Mouse (Mus musculus): ENCODE measurements at regions not wholly inside any gene's neighbourhood (a gene's known extent, or its start where the extent isn't known, plus 50 kb on each side); places are given as distances from the start of the nearest gene placed in this dataset.

GRCm38 (mm10) chr4:38498271-38498670, 951.8 kb upstream of the 1700009N14Rik start:
- Histone ChIP-seq H3K4me3 (ENCODE audit: low read length) (no peak overlapping the region), H3K9ac (replicated peaks; ENCODE audit: low read length) (no peak overlapping the region), H3K9me3 (ENCODE audit: low read length) (no peaks in the 10 kb centered on the region), H3K4me1 (ENCODE audit: insufficient read depth, low read length) (no peaks in the 10 kb centered on the region), H3K36me3 (ENCODE audit: insufficient read depth, low read length) (no peaks in the 10 kb centered on the region), H3K4me2 (ENCODE audit: low read depth, low read length) (no peak overlapping the region), H3K27ac (no peak overlapping the region), H3K27me3 (ENCODE audit: insufficient read depth, low read length) (no peaks in the 10 kb centered on the region)
- DNase-seq (ENCODE audit: low spot score) (no peak), ATAC-seq (no peak)
- no peak for TF ChIP-seq CTCF (IDR thresholded peaks at IDR 0.05; ENCODE audit: low read depth)
- 88% methylated on average over 2 of the region's 2 CpGs for WGBS

- Histone ChIP-seq H3K36me3 (ENCODE audit: insufficient read depth, low read length) (no peaks in the 10 kb centered on the region), H3K4me2 (ENCODE audit: low read depth, low read length) (no peak overlapping the region), H3K27me3 (ENCODE audit: insufficient read depth, low read length) (no peaks in the 10 kb centered on the region), H3K4me3 (ENCODE audit: low read length) (no peak overlapping the region), H3K9me3 (ENCODE audit: low read length) (no peaks in the 10 kb centered on the region), H3K9ac (replicated peaks; ENCODE audit: low read length) (no peak overlapping the region), H3K27ac (no peak overlapping the region), H3K4me1 (ENCODE audit: insufficient read depth, low read length) (no peaks in the 10 kb centered on the region)
- TF ChIP-seq CTCF (IDR thresholded peaks at IDR 0.05; ENCODE audit: low read depth): no peak
- DNase-seq (ENCODE audit: low spot score) (no peak), ATAC-seq (no peak)
- 92% methylated on average over 1 of the region's 1 CpGs for WGBS
These were observed 944.2 kb upstream of the 1700009N14Rik start for GRCm38 (mm10) chr4:38505875-38506274.

- H3K9me3 ChIP-seq (ENCODE audit: low read length): no peaks in the 10 kb centered on the region
- H3K4me2 ChIP-seq (ENCODE audit: low read depth, low read length): no peak overlapping the region
- no peaks in the 10 kb centered on the region for H3K36me3 ChIP-seq (ENCODE audit: insufficient read depth, low read length)
- H3K27me3 ChIP-seq (ENCODE audit: insufficient read depth, low read length): no peaks in the 10 kb centered on the region
- TF ChIP-seq CTCF (IDR thresholded peaks at IDR 0.05; ENCODE audit: low read depth): peak; percentile 22; the same call in 1 of the 2 replicates
- H3K4me3 ChIP-seq (ENCODE audit: low read length): no peak overlapping the region
- no peak overlapping the region for H3K27ac ChIP-seq
- H3K9ac ChIP-seq (replicated peaks; ENCODE audit: low read length): no peak overlapping the region
- ATAC-seq (no peak), DNase-seq (ENCODE audit: low spot score) (no peak)
- WGBS: 83% methylated on average over 3 of the region's 3 CpGs
- H3K4me1 ChIP-seq (ENCODE audit: insufficient read depth, low read length): no peaks in the 10 kb centered on the region
These were observed 942.9 kb upstream of the 1700009N14Rik start for GRCm38 (mm10) chr4:38507202-38507601.

GRCm38 (mm10) chr4:38519108-38519507, 931.0 kb upstream of the 1700009N14Rik start:
- DNase-seq (ENCODE audit: low spot score) (no peak), ATAC-seq (no peak)
- Histone ChIP-seq H3K4me1 (ENCODE audit: insufficient read depth, low read length) (no peaks in the 10 kb centered on the region), H3K4me2 (ENCODE audit: low read depth, low read length) (no peak overlapping the region), H3K27ac (no peak overlapping the region), H3K36me3 (ENCODE audit: insufficient read depth, low read length) (no peaks in the 10 kb centered on the region), H3K9me3 (ENCODE audit: low read length) (no peaks in the 10 kb centered on the region), H3K4me3 (ENCODE audit: low read length) (no peak overlapping the region), H3K9ac (replicated peaks; ENCODE audit: low read length) (no peak overlapping the region), H3K27me3 (ENCODE audit: insufficient read depth, low read length) (no peaks in the 10 kb centered on the region)
- TF ChIP-seq CTCF (IDR thresholded peaks at IDR 0.05; ENCODE audit: low read depth): no peak
- WGBS: 65% methylated on average over 3 of the region's 3 CpGs
